Mouse (Mus musculus): Measurements from ENCODE around the gene Foxn3. TPM values are rescaled to one million over a fixed set of nuclear protein-coding genes. Genes with fewer than 3 reads are reported as not detected.
A peak's percentile ranks its signal among the peaks of the same experiment; 100 is the strongest.

Gene Foxn3
- total and polyA plus RNA-seq, 2 experiments, result 21.1 to 27.3 TPM

DNA sequence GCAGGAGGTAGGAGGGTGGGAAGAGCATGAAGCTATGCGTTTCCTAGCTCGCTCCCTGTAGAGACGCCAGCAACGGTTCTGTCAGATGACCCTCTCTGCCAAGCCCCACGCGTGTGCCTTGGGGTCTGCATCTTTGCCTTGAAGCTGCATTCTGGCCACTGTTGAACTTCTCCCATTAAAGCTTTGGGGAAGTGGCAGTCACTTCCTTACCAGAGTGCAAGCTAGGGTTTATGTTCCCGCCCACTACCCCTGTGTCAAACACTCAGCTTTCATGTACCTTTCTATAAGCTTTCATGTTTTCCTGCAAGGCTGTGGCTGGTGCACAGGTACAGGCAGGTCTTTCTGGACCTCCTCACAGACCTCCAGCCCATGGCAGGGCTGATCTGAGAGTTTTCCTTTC is 409.2 kb downstream of the Foxn3 start:
- WGBS, result 89% methylated on average over 7 of the region's 7 CpGs
- Histone ChIP-seq H3K27ac (replicated peaks; ENCODE audit: insufficient read depth, low read depth, low read length) (no peak overlapping the region), H3K36me3 (ENCODE audit: control insufficient read depth, insufficient read depth, low read length) (no peaks in the 10 kb centered on the region), H3K4me1 (ENCODE audit: control insufficient read depth, insufficient read depth, low read length) (no peaks in the 10 kb centered on the region), H3K79me2 (ENCODE audit: control insufficient read depth, insufficient read depth, low read length) (no peaks in the 10 kb centered on the region), H3K27me3 (ENCODE audit: control insufficient read depth, insufficient read depth, low read length) (no peaks in the 10 kb centered on the region), H3K9ac (ENCODE audit: low read depth, low read length) (no peak overlapping the region), H3K4me3 (ENCODE audit: insufficient read depth, low read depth, low read length) (no peak overlapping the region)
- TF ChIP-seq POLR2A (IDR thresholded peaks at IDR 0.05; ENCODE audit: extremely low read depth, insufficient read depth, low read length) (no peak), CTCF (IDR thresholded peaks at IDR 0.05; ENCODE audit: low read depth, low read length) (no peak)
- DNase-seq (ENCODE audit: extremely low read depth, low read depth, low spot score), result no peak

DNA sequence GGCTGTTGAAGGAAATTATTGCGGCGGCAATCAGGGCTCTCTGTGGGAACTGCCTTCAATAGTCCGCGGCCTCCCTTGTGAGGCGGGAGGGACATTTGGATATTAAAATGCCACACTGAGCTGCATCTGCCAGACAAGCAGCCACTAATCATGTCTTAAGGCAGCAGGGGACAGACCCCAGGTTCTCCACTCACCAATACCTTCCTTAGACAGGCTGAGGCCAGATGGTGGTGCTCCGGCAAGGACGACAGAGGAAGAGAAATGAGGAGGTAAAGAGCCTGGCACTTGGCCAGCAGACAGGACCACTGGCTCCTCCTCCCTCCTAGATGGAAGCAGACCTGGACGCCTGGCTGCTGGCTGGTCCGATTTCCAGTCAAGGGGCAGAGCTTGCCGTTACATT is 409.7 kb downstream of the Foxn3 start:
- DNase-seq (ENCODE audit: extremely low read depth, low read depth, low spot score), result no peak
- H3K4me3 ChIP-seq (ENCODE audit: insufficient read depth, low read depth, low read length), result no peak overlapping the region
- no peak overlapping the region for H3K27ac ChIP-seq (replicated peaks; ENCODE audit: insufficient read depth, low read depth, low read length)
- no peaks in the 10 kb centered on the region for H3K36me3 ChIP-seq (ENCODE audit: control insufficient read depth, insufficient read depth, low read length)
- no peak overlapping the region for H3K9ac ChIP-seq (ENCODE audit: low read depth, low read length)
- TF ChIP-seq POLR2A (IDR thresholded peaks at IDR 0.05; ENCODE audit: extremely low read depth, insufficient read depth, low read length), result no peak
- TF ChIP-seq CTCF (IDR thresholded peaks at IDR 0.05; ENCODE audit: low read depth, low read length), result no peak
- H3K4me1 ChIP-seq (ENCODE audit: control insufficient read depth, insufficient read depth, low read length), result no peaks in the 10 kb centered on the region
- WGBS, result 79% methylated on average over 10 of the region's 10 CpGs
- H3K27me3 ChIP-seq (ENCODE audit: control insufficient read depth, insufficient read depth, low read length), result no peaks in the 10 kb centered on the region
- no peaks in the 10 kb centered on the region for H3K79me2 ChIP-seq (ENCODE audit: control insufficient read depth, insufficient read depth, low read length)

DNA sequence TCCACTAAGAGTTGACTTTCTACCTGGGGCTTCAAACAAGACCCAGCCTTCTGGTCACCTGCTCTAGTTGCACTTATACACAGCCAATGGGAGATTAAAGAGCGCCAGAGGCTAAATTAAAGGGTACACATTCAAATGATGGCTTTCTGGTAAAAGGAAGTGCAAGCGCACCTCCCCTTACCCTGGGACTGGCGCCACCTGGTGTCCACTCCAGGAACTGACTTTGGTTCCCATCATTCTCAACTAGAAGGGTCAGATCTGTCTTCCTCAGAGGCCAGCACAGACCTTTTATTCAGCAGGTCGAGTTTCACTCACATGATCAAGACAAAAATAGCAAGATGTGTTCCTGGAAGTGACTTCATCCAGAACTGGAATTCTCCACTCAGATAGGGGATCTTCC is 413.3 kb downstream of the Foxn3 start:
- Histone ChIP-seq H3K36me3 (ENCODE audit: control insufficient read depth, insufficient read depth, low read length) (no peaks in the 10 kb centered on the region), H3K27ac (replicated peaks; ENCODE audit: insufficient read depth, low read depth, low read length) (no peak overlapping the region), H3K4me3 (ENCODE audit: insufficient read depth, low read depth, low read length) (no peak overlapping the region), H3K4me1 (ENCODE audit: control insufficient read depth, insufficient read depth, low read length) (no peaks in the 10 kb centered on the region), H3K9ac (ENCODE audit: low read depth, low read length) (no peak overlapping the region), H3K79me2 (ENCODE audit: control insufficient read depth, insufficient read depth, low read length) (no peaks in the 10 kb centered on the region), H3K27me3 (ENCODE audit: control insufficient read depth, insufficient read depth, low read length) (no peaks in the 10 kb centered on the region)
- TF ChIP-seq CTCF (IDR thresholded peaks at IDR 0.05; ENCODE audit: low read depth, low read length), result peak; percentile 92
- no peak for TF ChIP-seq POLR2A (IDR thresholded peaks at IDR 0.05; ENCODE audit: extremely low read depth, insufficient read depth, low read length)
- peak; percentile 44 for DNase-seq (ENCODE audit: extremely low read depth, low read depth, low spot score)
- WGBS, result 40% methylated on average over 4 of the region's 4 CpGs

GRCm38 (mm10) chr12:99149193-99149592 is 414.2 kb downstream of the Foxn3 start:
- Histone ChIP-seq H3K9ac (ENCODE audit: low read depth, low read length) (no peak overlapping the region), H3K4me3 (ENCODE audit: insufficient read depth, low read depth, low read length) (no peak overlapping the region), H3K27ac (replicated peaks; ENCODE audit: insufficient read depth, low read depth, low read length) (no peak overlapping the region), H3K36me3 (ENCODE audit: control insufficient read depth, insufficient read depth, low read length) (no peaks in the 10 kb centered on the region), H3K4me1 (ENCODE audit: control insufficient read depth, insufficient read depth, low read length) (no peaks in the 10 kb centered on the region), H3K27me3 (ENCODE audit: control insufficient read depth, insufficient read depth, low read length) (no peaks in the 10 kb centered on the region), H3K79me2 (ENCODE audit: control insufficient read depth, insufficient read depth, low read length) (no peaks in the 10 kb centered on the region)
- DNase-seq (ENCODE audit: extremely low read depth, low read depth, low spot score), result no peak
- 86% methylated on average over 6 of the region's 6 CpGs for WGBS
- TF ChIP-seq CTCF (IDR thresholded peaks at IDR 0.05; ENCODE audit: low read depth, low read length) (no peak), POLR2A (IDR thresholded peaks at IDR 0.05; ENCODE audit: extremely low read depth, insufficient read depth, low read length) (no peak)

Measured in liver, adult 2 months (tissue).